Mouse (Mus musculus) liver, postnatal 0 days (tissue): ENCODE results near the gene Sept8. TPM values are rescaled to one million over a fixed set of nuclear protein-coding genes. Genes with fewer than 3 reads are reported as not detected.

Source experiments
- ATAC-seq: fragments of 200-750 bp; cut with Nextera tagmentation; 2 replicates; pipeline ENCODE4 v1.8.0; 2017; ENCODE audit warnings: mild to moderate bottlenecking, moderate library complexity
- DNase-seq: peaks from one replicate; pipeline ENCODE4 v3.0.0-alpha.2; 2016
- H3K27ac ChIP-seq: fragments of 300-500 bp; sonication (generic); 2 replicates; pipeline ENCODE4 v1.5.1; 2014; ENCODE audit warnings: antibody characterized with exemption, moderate library complexity, mild to moderate bottlenecking, low read depth
- H3K27me3 ChIP-seq: fragments of 300-500 bp; sonication (generic); 2 replicates; pipeline ENCODE4 v1.6.1; 2014; ENCODE audit warnings: low read length, control low read depth, mixed read lengths; ENCODE audit not compliant: insufficient read depth
- H3K36me3 ChIP-seq: fragments of 300-500 bp; sonication (generic); replicated peaks from 2 replicates; pipeline ENCODE4 v1.6.1; 2014; ENCODE audit warnings: mild to moderate bottlenecking, control low read depth, low read length, moderate library complexity, mixed read lengths; ENCODE audit not compliant: insufficient read depth
- H3K4me1 ChIP-seq: fragments of 300-500 bp; sonication (generic); 2 replicates; pipeline ENCODE4 v1.6.1; 2014; ENCODE audit warnings: antibody characterized with exemption, mild to moderate bottlenecking, control low read depth; ENCODE audit not compliant: insufficient read depth
- H3K4me2 ChIP-seq: fragments of 300-500 bp; sonication (generic); 2 replicates; pipeline ENCODE4 v1.6.1; 2014; ENCODE audit warnings: low read depth, mild to moderate bottlenecking, low read length, moderate library complexity, mixed read lengths
- H3K4me3 ChIP-seq: fragments of 300-500 bp; sonication (generic); 2 replicates; pipeline ENCODE4 v1.5.1; 2014; ENCODE audit warnings: low read depth, low read length
- H3K9ac ChIP-seq: fragments of 300-500 bp; sonication (generic); replicated peaks from 2 replicates; pipeline ENCODE4 v1.6.1; 2014; ENCODE audit warnings: mild to moderate bottlenecking, moderate library complexity
- H3K9me3 ChIP-seq: fragments of 300-500 bp; sonication (generic); 2 replicates; pipeline ENCODE4 v1.6.1; 2016; ENCODE audit warnings: mild to moderate bottlenecking, control low read depth, low read length, mixed read lengths
- CTCF ChIP-seq: sonication (generic); IDR thresholded peaks from 2 replicates; pipeline ENCODE4 v1.5.1; 2016; ENCODE audit warnings: antibody characterized with exemption, low read depth
- EP300 ChIP-seq: IDR thresholded peaks from 2 replicates; pipeline ENCODE4 v1.6.1; 2016; ENCODE audit warnings: antibody characterized with exemption, low read depth, mild to moderate bottlenecking
- WGBS: fragments of 180-500 bp; shearing (Covaris S2); extraction: QIAGEN DNeasy Blood & Tissue Kit; methylation state at CpG from one replicate; pipeline ENCODE4 v1.1.7; 2014; ENCODE audit not compliant: insufficient replicate concordance; 5-methylcytosine and 5-hydroxymethylcytosine counted together
- polyA plus RNA-seq: library from polyadenylated mRNA; unstranded; fragments of >200 nt; fragmentation: Nextera tagmentation; extraction: Ambion mirVana; gene quantifications from 2 replicates; pipeline ENCODE4 v1.2.1, GENCODE M21; 2015

Sept8 gene
- polyA plus RNA-seq, 1 experiment from 2014 or later: 7.2 TPM

GRCm38 (mm10) chr11:53567224-53568014 lies 48.4 kb downstream of the Sept8 start, which contains the start of gene Kif3a:
Gene Kif3a (plus strand): TSS chr11:53567379.
- H3K4me3 ChIP-seq: peak within 1 kb of the TSS; percentile 66
- TF ChIP-seq EP300 (no peak), CTCF (no peak)
- no peaks in the 10 kb centered on the region for H3K36me3 ChIP-seq
- H3K27ac ChIP-seq: no peak within 1 kb of the TSS
- H3K4me1 ChIP-seq: peaks cover 9% of the 10 kb centered on the region
- H3K9me3 ChIP-seq: no peaks in the 10 kb centered on the region
- H3K4me2 ChIP-seq: peak within 1 kb of the TSS; percentile 93
- DNase-seq (peak; percentile 97), ATAC-seq (peak; percentile 100)
- H3K9ac ChIP-seq: peak within 1 kb of the TSS; percentile 66
- 2% methylated on average over 69 of the region's 69 CpGs for WGBS
- H3K27me3 ChIP-seq: no peaks in the 10 kb centered on the region

GRCm38 (mm10) chr11:53580562-53580961 lies 61.5 kb downstream of the Sept8 start:
- no peak overlapping the region for H3K4me2 ChIP-seq
- no peaks in the 10 kb centered on the region for H3K4me1 ChIP-seq
- 97% methylated on average over 3 of the region's 3 CpGs for WGBS
- TF ChIP-seq CTCF: peak; percentile 29
- no peak for TF ChIP-seq EP300
- no peak for DNase-seq
- H3K27me3 ChIP-seq: no peaks in the 10 kb centered on the region
- no peak overlapping the region for H3K4me3 ChIP-seq
- no peak overlapping the region for H3K27ac ChIP-seq
- no peak for ATAC-seq
- no peaks in the 10 kb centered on the region for H3K9me3 ChIP-seq
- no peak overlapping the region for H3K9ac ChIP-seq
- peaks cover 3% of the 10 kb centered on the region; the same call in 1 of the 2 replicates for H3K36me3 ChIP-seq

- 75% methylated on average over 10 of the region's 10 CpGs for WGBS
- Histone ChIP-seq H3K27ac (no peak overlapping the region), H3K9ac (no peak overlapping the region), H3K27me3 (no peaks in the 10 kb centered on the region), H3K4me1 (no peaks in the 10 kb centered on the region), H3K4me3 (no peak overlapping the region), H3K9me3 (no peaks in the 10 kb centered on the region), H3K4me2 (no peak overlapping the region), H3K36me3 (peaks cover 3% of the 10 kb centered on the region; the same call in 1 of the 2 replicates)
- ATAC-seq (no peak), DNase-seq (no peak)
- TF ChIP-seq CTCF: peak; percentile 45
- no peak for TF ChIP-seq EP300
Measured at GRCm38 (mm10) chr11:53583151-53583550, 64.1 kb downstream of the Sept8 start.

- ATAC-seq (no peak), DNase-seq (no peak)
- H3K9me3 ChIP-seq: no peaks in the 10 kb centered on the region
- no peak overlapping the region for H3K4me3 ChIP-seq
- peak; percentile 75 for TF ChIP-seq CTCF
- TF ChIP-seq EP300: no peak
- WGBS: 60% methylated on average over 3 of the region's 3 CpGs
- H3K4me1 ChIP-seq: no peaks in the 10 kb centered on the region
- H3K4me2 ChIP-seq: no peak overlapping the region
- 0 out of 2 replicates have a peak, but pooled peaks cover 3% of the 10 kb centered on the region for H3K36me3 ChIP-seq
- no peaks in the 10 kb centered on the region for H3K27me3 ChIP-seq
- no peak overlapping the region for H3K9ac ChIP-seq
- no peak overlapping the region for H3K27ac ChIP-seq
Measured at GRCm38 (mm10) chr11:53584849-53585248, 65.8 kb downstream of the Sept8 start.

GRCm38 (mm10) chr11:53585510-53585909 lies 66.5 kb downstream of the Sept8 start:
- TF ChIP-seq CTCF: no peak
- no peak for TF ChIP-seq EP300
- ATAC-seq: no peak
- WGBS: 86% methylated on average over 6 of the region's 6 CpGs
- H3K4me2 ChIP-seq: no peak overlapping the region
- H3K36me3 ChIP-seq: 0 out of 2 replicates have a peak, but pooled peaks cover 3% of the 10 kb centered on the region
- no peak overlapping the region for H3K9ac ChIP-seq
- H3K4me3 ChIP-seq: no peak overlapping the region
- H3K27me3 ChIP-seq: no peaks in the 10 kb centered on the region
- no peak for DNase-seq
- no peak overlapping the region for H3K27ac ChIP-seq
- no peaks in the 10 kb centered on the region for H3K9me3 ChIP-seq
- peaks cover 2% of the 10 kb centered on the region; the same call in 1 of the 2 replicates for H3K4me1 ChIP-seq

DNA sequence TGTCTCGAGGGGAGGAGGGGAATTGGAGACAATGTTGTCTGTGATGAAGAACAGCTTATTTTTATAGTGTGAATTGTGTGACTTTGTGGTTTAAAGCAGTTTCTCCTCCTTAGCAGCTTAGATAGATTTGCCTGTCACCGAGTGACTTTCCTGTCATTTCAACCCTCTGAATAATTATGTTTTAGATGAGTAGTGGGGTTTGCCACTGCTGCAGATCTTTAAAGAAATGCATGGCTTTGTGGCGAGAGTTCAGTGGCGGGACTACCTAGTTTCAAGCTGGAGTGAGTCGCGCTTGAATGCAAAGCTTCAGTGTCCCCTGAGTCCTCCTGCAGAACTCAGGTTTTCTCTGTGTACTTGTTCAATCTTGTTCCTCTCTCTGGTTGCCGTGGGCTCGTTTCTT lies 69.2 kb downstream of the Sept8 start:
- Histone ChIP-seq H3K9ac (no peak overlapping the region), H3K9me3 (no peaks in the 10 kb centered on the region), H3K4me2 (no peak overlapping the region), H3K27me3 (no peaks in the 10 kb centered on the region), H3K4me3 (no peak overlapping the region), H3K4me1 (peaks cover 3% of the 10 kb centered on the region; the same call in 1 of the 2 replicates), H3K27ac (no peak overlapping the region), H3K36me3 (0 out of 2 replicates have a peak, but pooled peaks cover 3% of the 10 kb centered on the region)
- ATAC-seq (no peak), DNase-seq (no peak)
- no peak for TF ChIP-seq CTCF
- TF ChIP-seq EP300: no peak
- WGBS: 78% methylated on average over 8 of the region's 8 CpGs
